Mouse (Mus musculus): ENCODE results near the gene Hspa12b. TPM values are rescaled to one million over a fixed set of nuclear protein-coding genes. Genes with fewer than 3 reads are reported as not detected.

The Hspa12b gene
- total and polyA plus RNA-seq, 3 experiments, result 21.9 to 31.4 (median 29.7) TPM

DNA sequence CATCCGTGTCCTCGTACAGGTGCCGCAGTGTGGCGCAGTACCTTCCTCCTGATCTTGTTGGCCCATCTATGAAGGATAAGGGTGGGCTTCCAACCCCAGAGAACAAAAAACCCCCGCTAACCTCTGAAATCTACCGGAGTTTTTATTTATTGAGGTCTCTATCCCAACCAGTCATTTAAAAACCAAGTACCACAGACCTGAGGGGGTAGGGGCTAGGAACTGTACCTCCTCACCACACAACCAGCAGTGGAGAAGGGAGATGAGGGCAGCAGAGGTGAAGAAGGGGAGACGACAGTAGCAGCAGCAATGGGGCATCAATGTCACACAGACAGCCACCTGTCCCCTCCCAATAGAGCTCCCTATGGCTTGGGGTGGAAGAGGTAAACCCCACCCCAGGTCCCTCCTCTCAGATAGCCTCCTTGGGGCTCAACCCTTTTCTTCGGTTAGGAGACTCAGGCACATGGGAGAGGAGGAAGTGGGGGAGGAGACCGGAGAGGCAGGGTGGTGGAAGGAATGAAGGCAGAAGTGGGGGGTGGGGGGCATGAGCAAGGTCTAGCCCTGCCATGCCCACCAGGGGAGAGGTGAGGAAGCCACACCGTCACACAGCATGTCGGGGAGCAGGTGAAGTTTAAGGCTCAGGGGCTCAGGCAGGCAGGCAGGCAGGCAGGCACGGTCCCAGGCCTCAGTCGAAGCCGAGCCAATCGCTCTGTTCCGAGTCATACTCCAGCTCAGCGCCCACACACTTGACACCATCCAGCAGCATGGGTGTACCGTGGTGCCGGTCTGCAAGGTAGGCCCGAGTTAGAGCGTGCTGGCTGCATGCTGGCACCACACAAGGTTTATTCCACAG is 19.3 kb downstream of the Hspa12b start:
- Histone ChIP-seq H3K79me2 (replicated peaks; ENCODE audit: control insufficient read depth, insufficient read depth, low read length) (no peaks in the 10 kb centered on the region), H3K4me3 (no peak overlapping the region), H3K9ac (ENCODE audit: low read depth, low read length) (no peak overlapping the region; the same call in 1 of the 2 replicates), H3K4me1 (ENCODE audit: control insufficient read depth, insufficient read depth, low read length) (peaks cover 8% of the 10 kb centered on the region), H3K27ac (no peak overlapping the region), H3K27me3 (ENCODE audit: control insufficient read depth, insufficient read depth, low read length) (no peaks in the 10 kb centered on the region), H3K36me3 (ENCODE audit: control insufficient read depth, insufficient read depth, low read length) (peaks cover 3% of the 10 kb centered on the region; the same call in 1 of the 2 replicates)
- intact Hi-C loops (cut with DNase I), result no loop called here
- peak in 1 of 2 experiments; percentile 38 for DNase-seq
- TF ChIP-seq CTCF (IDR thresholded peaks at IDR 0.05) (no peak), POLR2A (IDR thresholded peaks at IDR 0.05; ENCODE audit: insufficient read depth, low read depth, low read length) (peak; percentile 60), EP300 (IDR thresholded peaks at IDR 0.05; ENCODE audit: insufficient read depth, low read depth, low read length) (peak; percentile 57)
- WGBS, result 69% methylated on average over 21 of the region's 21 CpGs

GRCm38 (mm10) chr2:131147043-131147365 is 19.9 kb downstream of the Hspa12b start:
- Histone ChIP-seq H3K36me3 (ENCODE audit: control insufficient read depth, insufficient read depth, low read length) (no peaks in the 10 kb centered on the region), H3K4me3 (no peak overlapping the region)
- TF ChIP-seq EP300 (IDR thresholded peaks at IDR 0.05; ENCODE audit: insufficient read depth, low read depth, low read length) (no peak), CTCF (IDR thresholded peaks at IDR 0.05) (no peak), POLR2A (IDR thresholded peaks at IDR 0.05; ENCODE audit: insufficient read depth, low read depth, low read length) (0 out of 2 replicates have a peak, but pooled peaks have one; percentile 34)

DNA sequence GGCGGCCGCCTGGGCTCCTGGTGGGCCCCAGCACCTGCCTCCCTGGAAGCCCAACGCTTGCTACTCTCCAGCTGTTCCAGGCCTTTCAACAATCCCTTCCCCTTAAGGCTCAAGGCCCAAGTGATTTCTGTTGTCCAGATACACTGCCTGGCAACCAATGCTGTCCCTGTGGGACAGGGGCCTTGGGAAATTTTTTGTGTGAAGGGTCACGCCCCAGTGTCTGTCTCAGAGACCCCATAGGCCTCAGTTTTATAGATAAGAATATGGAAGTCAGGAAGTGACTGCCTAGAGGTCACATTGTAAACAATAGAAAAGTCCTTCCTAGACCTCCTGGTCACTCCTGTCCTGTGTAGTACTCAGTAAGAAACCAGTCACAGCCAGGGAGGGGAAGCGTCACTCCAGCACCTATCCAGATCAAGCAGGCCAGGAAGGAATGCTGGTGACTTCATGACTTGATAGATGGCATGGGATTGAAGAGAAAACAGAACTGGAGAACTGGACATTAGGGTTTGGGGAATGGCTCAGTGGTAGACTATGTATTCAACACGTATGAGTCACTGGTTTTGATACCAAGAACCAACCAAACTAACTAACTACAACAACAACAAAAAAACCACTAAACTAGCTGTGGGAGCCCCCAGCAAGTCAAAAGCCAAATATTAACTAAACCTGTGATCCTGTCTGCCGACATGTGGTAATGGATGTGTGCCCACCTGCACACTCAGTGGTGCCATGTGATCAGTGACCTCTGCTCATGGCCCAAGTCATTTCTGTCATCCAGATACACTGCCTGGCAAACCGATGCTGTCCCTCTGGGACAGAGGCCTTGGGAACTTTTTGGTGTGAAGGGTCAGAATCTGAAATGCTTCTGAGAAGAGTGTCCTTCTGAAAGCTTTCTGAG is 21.5 kb downstream of the Hspa12b start:
- no peaks in the 10 kb centered on the region for H3K36me3 ChIP-seq (ENCODE audit: control insufficient read depth, insufficient read depth, low read length)
- intact Hi-C loops (cut with DNase I), result no loop called here
- WGBS, result 56% methylated on average over 8 of the region's 8 CpGs
- peaks cover 3% of the 10 kb centered on the region for H3K4me1 ChIP-seq (ENCODE audit: control insufficient read depth, insufficient read depth, low read length)
- no peaks in the 10 kb centered on the region for H3K27me3 ChIP-seq (ENCODE audit: control insufficient read depth, insufficient read depth, low read length)
- no peaks in the 10 kb centered on the region for H3K79me2 ChIP-seq (replicated peaks; ENCODE audit: control insufficient read depth, insufficient read depth, low read length)
- TF ChIP-seq EP300 (IDR thresholded peaks at IDR 0.05; ENCODE audit: insufficient read depth, low read depth, low read length), result no peak
- TF ChIP-seq CTCF (IDR thresholded peaks at IDR 0.05), result no peak
- TF ChIP-seq POLR2A (IDR thresholded peaks at IDR 0.05; ENCODE audit: insufficient read depth, low read depth, low read length), result no peak
- H3K4me3 ChIP-seq, result no peak overlapping the region
- H3K9ac ChIP-seq (ENCODE audit: low read depth, low read length), result no peak overlapping the region
- H3K27ac ChIP-seq, result peak overlapping the region; percentile 28; the same call in 1 of the 2 replicates
- peak in 1 of 2 experiments; percentile 28 for DNase-seq

More at GRCm38 (mm10) chr2:131147043-131147365, 19.9 kb downstream of the Hspa12b start:
- H3K9ac ChIP-seq (ENCODE audit: low read depth, low read length), result no peak overlapping the region
- no peak for DNase-seq
- 91% methylated on average over 8 of the region's 8 CpGs for WGBS
- intact Hi-C loops (cut with DNase I), result no loop called here
- no peak overlapping the region for H3K27ac ChIP-seq
- H3K27me3 ChIP-seq (ENCODE audit: control insufficient read depth, insufficient read depth, low read length), result no peaks in the 10 kb centered on the region
- no peaks in the 10 kb centered on the region for H3K79me2 ChIP-seq (replicated peaks; ENCODE audit: control insufficient read depth, insufficient read depth, low read length)
- peaks cover 4% of the 10 kb centered on the region for H3K4me1 ChIP-seq (ENCODE audit: control insufficient read depth, insufficient read depth, low read length)

- no peak overlapping the region for H3K27ac ChIP-seq
- TF ChIP-seq EP300 (IDR thresholded peaks at IDR 0.05; ENCODE audit: insufficient read depth, low read depth, low read length), result no peak
- TF ChIP-seq CTCF (IDR thresholded peaks at IDR 0.05), result no peak
- TF ChIP-seq POLR2A (IDR thresholded peaks at IDR 0.05; ENCODE audit: insufficient read depth, low read depth, low read length), result no peak
- H3K9ac ChIP-seq (ENCODE audit: low read depth, low read length), result no peak overlapping the region
- H3K36me3 ChIP-seq (ENCODE audit: control insufficient read depth, insufficient read depth, low read length), result no peaks in the 10 kb centered on the region
- no peaks in the 10 kb centered on the region for H3K79me2 ChIP-seq (replicated peaks; ENCODE audit: control insufficient read depth, insufficient read depth, low read length)
- WGBS, result 96% methylated on average over 3 of the region's 3 CpGs
- DNase-seq, result peak in 1 of 2 experiments; percentile 22
- H3K27me3 ChIP-seq (ENCODE audit: control insufficient read depth, insufficient read depth, low read length), result no peaks in the 10 kb centered on the region
- no peak overlapping the region for H3K4me3 ChIP-seq
- intact Hi-C loops (cut with DNase I), result no loop called here
- peaks cover 3% of the 10 kb centered on the region for H3K4me1 ChIP-seq (ENCODE audit: control insufficient read depth, insufficient read depth, low read length)
Measured at GRCm38 (mm10) chr2:131149254-131149578, 22.1 kb downstream of the Hspa12b start.

DNA sequence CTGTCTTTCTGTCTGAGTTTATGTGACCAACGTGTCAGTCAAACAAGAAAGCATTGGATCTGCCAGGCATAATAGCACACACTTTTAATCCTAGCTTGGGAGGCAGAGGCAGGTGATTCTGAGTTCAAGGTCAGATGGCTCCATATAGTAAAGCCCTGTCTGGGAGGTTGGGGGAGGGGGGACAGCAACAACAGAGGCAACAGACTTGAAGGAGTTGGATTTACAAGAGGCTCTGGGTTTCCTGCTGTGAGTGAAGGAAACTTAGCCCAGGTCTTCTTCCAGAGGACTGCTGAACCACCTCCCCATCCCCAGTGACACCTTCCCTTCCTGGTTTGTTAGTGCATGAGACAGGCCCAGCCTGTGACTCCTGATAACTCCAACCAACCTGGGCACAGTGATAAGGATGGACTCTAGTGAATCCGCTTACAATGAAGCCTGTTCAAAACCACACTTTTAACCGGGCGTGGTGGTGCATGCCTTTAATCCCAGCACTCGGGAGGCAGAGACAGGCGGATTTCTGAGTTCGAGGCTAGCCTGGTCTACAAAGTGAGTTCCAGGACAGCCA is 25.2 kb downstream of the Hspa12b start:
- no peaks in the 10 kb centered on the region for H3K27me3 ChIP-seq (ENCODE audit: control insufficient read depth, insufficient read depth, low read length)
- intact Hi-C loops (cut with DNase I), result no loop called here
- 91% methylated on average over 7 of the region's 7 CpGs for WGBS
- peaks cover 2% of the 10 kb centered on the region; the same call in 1 of the 2 replicates for H3K4me1 ChIP-seq (ENCODE audit: control insufficient read depth, insufficient read depth, low read length)
- H3K9ac ChIP-seq (ENCODE audit: low read depth, low read length), result no peak overlapping the region
- no peaks in the 10 kb centered on the region for H3K36me3 ChIP-seq (ENCODE audit: control insufficient read depth, insufficient read depth, low read length)
- no peak overlapping the region for H3K4me3 ChIP-seq
- no peak for TF ChIP-seq CTCF (IDR thresholded peaks at IDR 0.05)
- no peak for TF ChIP-seq POLR2A (IDR thresholded peaks at IDR 0.05; ENCODE audit: insufficient read depth, low read depth, low read length)
- no peak for TF ChIP-seq EP300 (IDR thresholded peaks at IDR 0.05; ENCODE audit: insufficient read depth, low read depth, low read length)
- H3K79me2 ChIP-seq (replicated peaks; ENCODE audit: control insufficient read depth, insufficient read depth, low read length), result no peaks in the 10 kb centered on the region
- no peak overlapping the region for H3K27ac ChIP-seq
- DNase-seq, result no peak

Measured in heart, adult 2 months (tissue).